Mouse (Mus musculus): ENCODE results near the gene Spats1.
A peak's percentile ranks its signal among the peaks of the same experiment; 100 is the strongest.

Spats1 gene

GRCm38 (mm10) chr17:45474669-45475465, at the start of gene Spats1:
Gene Spats1 (minus strand): TSS chr17:45475415.
- DNase-seq (ENCODE audit: low read depth), result peak; percentile 85

DNA sequence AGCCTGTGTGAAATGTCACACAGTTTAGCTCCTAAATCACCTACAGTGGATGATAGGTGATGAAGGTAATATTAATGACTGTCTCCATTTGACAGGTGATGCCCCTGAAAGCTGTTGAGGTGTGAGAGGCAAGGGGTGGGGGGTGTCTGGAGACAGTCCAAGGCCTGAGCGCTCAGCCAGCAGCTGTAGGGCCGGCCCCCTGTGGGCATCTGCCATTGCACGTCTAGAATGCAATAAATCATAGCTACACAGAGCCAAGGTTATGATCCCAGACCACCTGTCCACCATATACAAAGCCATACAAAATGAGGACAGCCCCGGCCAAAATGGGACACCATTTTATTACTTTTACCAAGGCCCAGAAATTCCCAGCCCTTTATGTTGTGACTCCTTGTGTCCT, 49.7 kb upstream of the Spats1 start:
- no peak for DNase-seq (ENCODE audit: low read depth)

GRCm38 (mm10) chr17:45523263-45523662, 48.0 kb upstream of the Spats1 start, which contains the start of gene Tcte1:
Gene Tcte1 (plus strand): TSS chr17:45523434.
- DNase-seq (ENCODE audit: low read depth), result no peak

GRCm38 (mm10) chr17:45520136-45520535, 44.9 kb upstream of the Spats1 start:
- DNase-seq (ENCODE audit: low read depth), result no peak

DNA sequence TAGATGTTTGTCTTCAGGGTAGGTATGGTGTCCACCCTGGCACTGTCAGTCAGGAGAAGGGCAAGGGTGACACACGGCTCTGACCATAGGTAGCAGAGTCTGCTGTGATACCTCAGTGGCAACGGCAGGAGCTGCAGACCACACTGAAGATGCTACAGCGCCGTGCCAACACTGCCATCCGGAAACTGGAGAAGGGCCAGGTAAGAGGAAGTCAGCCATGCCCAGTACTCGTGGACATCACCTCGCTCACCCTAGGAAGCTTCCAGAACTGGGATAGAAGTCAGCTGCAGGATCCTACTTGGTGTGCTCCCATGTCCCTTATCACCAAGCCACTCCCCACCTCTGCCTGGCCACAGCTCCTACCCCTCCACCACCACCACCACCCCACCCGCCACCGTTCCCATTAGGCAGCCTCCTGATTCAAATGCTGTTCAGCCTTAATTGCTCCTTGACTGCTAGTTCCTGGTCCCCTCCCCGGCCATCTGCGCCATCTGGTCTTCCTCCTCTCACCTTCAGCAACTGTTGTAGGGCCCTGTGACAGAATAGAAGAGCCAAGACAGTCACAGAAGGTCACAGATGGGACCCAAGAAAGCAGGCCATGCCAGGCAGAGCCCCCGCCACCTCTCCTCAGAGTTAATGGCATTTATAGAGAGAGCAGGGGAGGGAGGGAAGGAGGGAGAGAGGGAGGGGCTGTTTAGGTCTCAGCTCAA, 43.7 kb upstream of the Spats1 start:
- no peak for DNase-seq (ENCODE audit: low read depth)

DNA sequence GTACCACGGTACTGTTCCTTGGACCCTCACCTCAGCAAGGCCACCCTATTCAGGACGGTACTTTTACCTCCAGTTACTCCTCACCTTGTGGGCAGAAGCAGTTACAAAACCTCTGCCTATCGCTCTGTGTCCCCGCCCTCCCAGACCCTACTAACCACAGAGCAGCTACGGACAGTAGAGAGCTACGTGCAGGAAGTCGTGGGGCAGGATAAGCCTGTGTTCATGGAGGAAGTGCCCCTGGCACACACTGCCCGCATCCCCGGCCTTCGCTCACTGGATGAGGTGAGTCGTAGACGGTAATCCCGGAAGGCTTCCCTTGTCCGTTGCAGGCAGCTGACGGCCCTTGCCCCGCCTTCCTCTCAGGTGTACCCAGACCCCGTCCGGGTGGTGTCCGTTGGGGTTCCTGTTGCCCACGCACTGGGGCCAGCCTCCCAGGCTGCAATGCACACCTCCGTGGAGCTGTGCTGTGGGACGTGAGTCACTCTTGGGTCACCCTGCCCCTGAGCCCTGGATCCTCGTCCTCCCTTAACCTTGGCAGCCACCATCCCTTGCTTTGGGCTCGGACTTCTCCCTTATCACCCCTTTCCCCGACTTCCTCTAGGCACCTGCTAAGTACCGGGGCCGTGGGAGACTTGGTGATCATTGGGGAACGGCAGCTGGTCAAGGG, 42.5 kb upstream of the Spats1 start:
- no peak for DNase-seq (ENCODE audit: low read depth)

DNA sequence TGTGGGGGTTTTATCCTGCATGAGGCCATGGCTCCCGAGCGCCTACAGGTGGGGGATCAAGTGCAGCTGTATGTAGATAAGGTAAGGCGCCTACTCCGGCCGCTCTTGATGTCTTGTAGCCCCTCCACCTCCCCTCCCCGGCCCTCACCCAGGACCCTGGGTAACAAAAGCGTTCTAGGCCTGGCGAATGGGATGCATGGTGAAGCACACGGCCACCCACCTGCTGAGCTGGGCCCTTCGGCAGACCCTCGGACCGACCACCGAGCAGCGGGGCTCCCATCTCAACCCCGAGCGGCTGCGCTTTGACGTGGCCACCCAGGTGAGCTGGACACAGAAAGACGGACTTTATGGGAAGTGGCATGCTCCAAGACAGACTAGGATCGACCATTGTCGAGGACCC, 41.9 kb upstream of the Spats1 start:
- no peak for DNase-seq (ENCODE audit: low read depth)

DNA sequence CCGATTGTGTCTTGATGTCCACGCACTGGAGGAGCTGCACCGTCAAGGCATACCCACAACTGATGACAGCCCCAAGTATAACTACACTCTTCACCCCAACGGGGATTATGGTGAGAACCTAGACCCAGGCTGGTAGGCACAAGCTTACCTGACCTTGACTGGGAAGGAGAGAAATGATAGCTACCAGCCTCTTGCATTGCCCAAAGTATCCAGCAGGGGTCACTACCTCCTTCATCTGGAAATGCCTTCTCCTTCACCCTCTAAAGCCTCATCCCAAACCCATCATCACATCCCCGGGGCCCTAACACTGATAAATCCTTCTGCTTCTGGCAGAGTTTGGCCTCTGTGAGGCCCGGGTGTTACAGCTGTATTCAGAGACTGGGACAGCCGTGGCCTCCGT, 41.3 kb upstream of the Spats1 start:
- peak; percentile 88 for DNase-seq (ENCODE audit: low read depth)

- no peak for DNase-seq (ENCODE audit: low read depth)
These were observed 40.6 kb upstream of the Spats1 start for GRCm38 (mm10) chr17:45515806-45516205.

DNA sequence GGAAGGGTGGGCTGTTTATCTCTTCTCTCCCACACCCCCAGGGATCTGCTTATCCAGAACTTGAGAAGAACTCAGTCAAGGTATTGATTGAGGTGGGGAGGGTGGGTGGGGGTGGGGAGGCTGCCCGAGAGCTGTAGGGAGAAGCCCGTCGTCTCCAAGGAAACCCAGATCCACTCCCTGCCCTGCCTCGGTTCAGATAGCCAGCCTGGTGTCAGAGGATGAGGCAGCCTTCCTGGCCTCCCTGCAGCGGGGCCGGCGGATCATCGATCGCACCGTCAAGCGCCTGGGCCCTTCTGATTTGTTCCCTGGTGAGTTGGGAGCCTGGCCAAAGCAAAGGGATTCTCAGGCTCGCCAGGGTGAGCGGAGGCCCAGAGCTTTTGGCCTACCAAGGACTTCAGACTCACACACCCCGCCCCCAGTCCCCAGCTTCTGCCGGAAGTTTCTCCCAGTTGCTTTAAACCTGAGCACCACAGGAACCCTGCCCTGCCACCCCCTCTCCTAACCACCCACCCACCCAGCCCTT, 40.0 kb upstream of the Spats1 start:
- no peak for DNase-seq (ENCODE audit: low read depth)

GRCm38 (mm10) chr17:45511757-45512156, 36.5 kb upstream of the Spats1 start:
- no peak for DNase-seq (ENCODE audit: low read depth)

- DNase-seq (ENCODE audit: low read depth), result no peak
These were observed 35.7 kb upstream of the Spats1 start for GRCm38 (mm10) chr17:45510871-45511270.

DNA sequence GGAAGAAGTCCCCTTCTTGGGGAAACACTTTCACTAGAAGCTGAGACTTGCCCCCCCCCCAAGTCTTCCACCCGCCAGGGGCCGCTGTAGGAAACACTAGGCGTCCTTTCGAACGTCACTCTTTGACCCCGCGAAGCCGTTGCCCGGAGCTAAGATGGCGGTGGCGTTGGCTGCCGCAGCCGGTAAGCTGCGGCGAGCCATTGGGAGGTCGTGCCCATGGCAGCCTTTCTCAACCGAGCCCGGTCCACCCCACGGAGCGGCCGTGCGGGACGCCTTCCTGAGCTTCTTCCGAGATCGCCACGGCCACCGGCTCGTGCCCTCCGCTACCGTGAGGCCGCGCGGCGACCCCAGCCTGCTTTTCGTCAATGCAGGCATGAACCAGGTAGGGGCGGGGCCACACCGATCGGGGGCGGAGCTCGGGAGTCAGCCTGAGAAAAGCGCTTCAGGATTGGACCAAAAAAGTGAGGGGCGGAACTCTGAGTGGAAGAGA, 31.5 kb upstream of the Spats1 start, which contains the start of gene Aars2:
Gene Aars2, plus strand, starts transcription at position 142 of the 490 bp plus-strand sequence.
- DNase-seq (ENCODE audit: low read depth), result peak; percentile 97

GRCm38 (mm10) chr17:45505941-45506465, 30.8 kb upstream of the Spats1 start:
- DNase-seq (ENCODE audit: low read depth), result no peak

DNA sequence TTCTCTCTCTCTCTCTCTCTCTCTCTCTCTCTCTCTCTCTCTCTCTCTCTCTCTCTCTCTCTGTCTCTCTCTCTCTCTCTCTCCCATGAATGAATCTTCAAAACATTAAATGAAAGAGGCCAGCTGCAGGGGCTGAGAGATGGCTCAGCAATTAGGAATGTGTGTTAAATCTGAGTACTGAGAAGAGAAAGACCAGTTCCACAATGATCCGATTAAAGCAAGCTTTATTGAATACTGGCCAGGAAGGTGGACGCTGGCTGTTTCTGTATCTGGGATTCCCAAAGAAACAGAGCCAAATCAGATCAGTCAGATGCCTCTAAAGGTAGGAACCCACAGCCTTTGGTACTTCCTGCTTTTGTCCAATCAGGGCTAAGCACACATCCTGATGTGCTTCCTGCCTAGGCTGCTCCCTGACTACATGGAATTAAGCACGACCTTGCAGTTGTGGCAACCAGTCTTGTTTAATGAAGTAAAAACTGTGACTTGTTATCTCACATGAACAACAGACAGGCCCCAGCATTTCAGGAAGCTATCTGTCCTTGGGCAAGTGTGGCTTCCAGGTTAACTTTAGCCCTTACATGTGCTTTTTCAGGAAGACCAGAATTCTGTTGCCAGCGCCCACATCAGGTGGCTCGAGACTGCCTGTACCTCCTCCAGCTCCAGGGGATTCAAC, 28.2 kb upstream of the Spats1 start:
- no peak for DNase-seq (ENCODE audit: low read depth)

- DNase-seq (ENCODE audit: low read depth), result no peak
These were observed 27.1 kb upstream of the Spats1 start for GRCm38 (mm10) chr17:45502324-45502723.

DNA sequence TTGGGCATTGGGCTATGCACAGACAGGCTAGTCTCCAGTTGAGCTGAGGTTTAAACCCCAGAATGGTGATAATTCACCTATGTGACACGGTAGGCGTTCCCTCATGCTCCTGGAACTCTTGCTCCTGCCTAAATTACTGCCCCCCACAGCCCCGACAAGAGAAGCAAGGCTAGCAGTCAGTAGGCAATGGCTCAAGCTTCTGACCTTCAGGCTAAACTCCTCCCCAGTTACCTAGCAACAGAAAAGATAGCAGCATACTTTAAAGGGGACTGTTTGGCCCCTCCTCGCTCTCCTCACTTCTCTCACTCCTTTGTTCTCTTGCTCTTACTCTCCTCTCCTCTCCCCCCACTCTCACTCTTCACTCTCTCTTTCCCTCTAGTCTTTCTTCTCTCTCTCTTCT, 25.8 kb upstream of the Spats1 start:
- no peak for DNase-seq (ENCODE audit: low read depth)

DNA sequence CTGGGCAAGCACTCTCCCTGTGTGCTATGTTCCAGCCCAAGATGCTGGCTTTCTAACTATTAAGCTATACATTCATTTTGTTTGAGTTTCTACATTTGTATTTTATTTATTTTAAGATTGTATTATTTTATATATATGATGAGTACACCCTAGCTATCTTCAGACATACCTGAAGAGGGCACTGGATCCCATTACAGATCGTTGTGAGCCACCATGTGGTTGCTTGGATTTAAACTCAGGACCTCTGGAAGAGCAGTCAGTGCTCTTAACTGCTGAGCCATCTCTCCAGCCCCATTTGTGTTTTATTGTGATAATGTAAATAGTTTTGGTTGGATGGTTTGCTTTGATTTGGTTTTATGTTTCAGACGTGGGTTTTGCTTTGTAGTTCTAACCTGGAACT, 24.3 kb upstream of the Spats1 start:
- DNase-seq (ENCODE audit: low read depth), result no peak

- no peak for DNase-seq (ENCODE audit: low read depth)
These were observed 23.2 kb upstream of the Spats1 start for GRCm38 (mm10) chr17:45498397-45498796.

- DNase-seq (ENCODE audit: low read depth), result no peak
These were observed 20.2 kb upstream of the Spats1 start for GRCm38 (mm10) chr17:45495398-45495797.

- no peak for DNase-seq (ENCODE audit: low read depth)
These were observed 15.4 kb upstream of the Spats1 start for GRCm38 (mm10) chr17:45490532-45491154.
